Mouse (Mus musculus) C2C12 (cell line): ENCODE results near the gene Lrrc52.
A peak's percentile ranks its signal among the peaks of the same experiment; 100 is the strongest.

ENCODE experiments used
- CEBPB ChIP-seq: IDR thresholded peaks from one replicate; pipeline ENCODE4 v1.6.1; 2011; ENCODE audit warnings: low read depth, mild to moderate bottlenecking, control low read depth, moderate library complexity
- CTCF ChIP-seq: IDR thresholded peaks from one replicate; pipeline ENCODE4 v1.5.1; 2011; ENCODE audit not compliant: control insufficient read depth, insufficient read depth, insufficient read length
- MAX ChIP-seq: IDR thresholded peaks from one replicate; pipeline ENCODE4 v1.6.1; 2011; ENCODE audit warnings: mild to moderate bottlenecking, control low read depth
- MYOD1 ChIP-seq: IDR thresholded peaks from one replicate; pipeline ENCODE4 v1.6.1; 2011; ENCODE audit warnings: low read depth; ENCODE audit not compliant: control insufficient read depth, insufficient read length
- MYOG ChIP-seq: IDR thresholded peaks from one replicate; pipeline ENCODE4 v1.6.1; 2011; ENCODE audit not compliant: control insufficient read depth, insufficient read length; ENCODE audit errors: extremely low read depth
- USF1 ChIP-seq: IDR thresholded peaks from one replicate; pipeline ENCODE4 v1.6.1; 2011; ENCODE audit warnings: low read depth, mild to moderate bottlenecking, control low read depth, moderate library complexity

DNA sequence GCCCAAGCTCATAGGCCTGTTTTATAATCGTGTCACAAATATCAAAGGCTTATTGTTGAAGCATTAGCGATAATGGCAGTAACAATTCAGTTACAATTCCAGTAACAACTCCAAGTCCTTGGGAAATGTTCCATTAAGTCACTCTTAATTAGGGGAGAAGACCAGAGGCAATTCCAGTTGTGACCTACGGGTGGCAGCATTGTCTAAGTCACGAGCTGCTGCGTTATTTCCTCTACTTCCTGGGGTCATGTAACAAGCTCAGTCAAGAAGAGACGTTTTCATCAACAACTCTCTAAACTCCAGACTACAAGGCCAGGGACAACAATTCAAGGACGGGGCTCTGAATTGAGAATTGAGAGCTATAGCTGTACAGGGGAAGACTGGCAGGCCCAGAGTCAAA lies 51.7 kb downstream of the Lrrc52 start:
- TF ChIP-seq CTCF (peak; percentile 67), MYOG (no peak), CEBPB (no peak), MYOD1 (no peak), USF1 (no peak), MAX (no peak)
